Mouse (Mus musculus) adrenal gland, postnatal 10 days (tissue): ENCODE results near the gene Qrich2. TPM values are rescaled to one million over a fixed set of nuclear protein-coding genes. Genes with fewer than 3 reads are reported as not detected.

Source experiments
- DNase-seq: peaks from one replicate; pipeline ENCODE4 v3.0.0; 2021; ENCODE audit warnings: mixed read lengths
- total RNA-seq, 2 experiments: library from RNA; stranded (reverse); gene quantifications; 2 replicates each; pipeline ENCODE4 v1.2.3; 2021

Gene Qrich2
- total RNA-seq, 2 experiments from 2014 or later = not detected

- DNase-seq = no peak
Observed at GRCm38 (mm10) chr11:116443935-116444334, 22.1 kb downstream of the Qrich2 start.

- DNase-seq = no peak
Observed at GRCm38 (mm10) chr11:116443311-116443710, 22.7 kb downstream of the Qrich2 start.

- no peak for DNase-seq
Observed at GRCm38 (mm10) chr11:116442867-116443177, 23.2 kb downstream of the Qrich2 start.

- DNase-seq = peak; percentile 55
Observed at GRCm38 (mm10) chr11:116442129-116442866, 23.7 kb downstream of the Qrich2 start.

- DNase-seq = peak; percentile 49
Observed at GRCm38 (mm10) chr11:116440408-116441068, 25.5 kb downstream of the Qrich2 start.

- no peak for DNase-seq
Observed at GRCm38 (mm10) chr11:116439269-116440240, 26.5 kb downstream of the Qrich2 start.

- DNase-seq = no peak
Observed at GRCm38 (mm10) chr11:116437541-116437940, 28.5 kb downstream of the Qrich2 start.

GRCm38 (mm10) chr11:116436725-116437331 lies 29.2 kb downstream of the Qrich2 start:
- DNase-seq = peak; percentile 57

GRCm38 (mm10) chr11:116435992-116436724 lies 29.9 kb downstream of the Qrich2 start:
- no peak for DNase-seq

- DNase-seq = no peak
Observed at GRCm38 (mm10) chr11:116434967-116435752, 30.9 kb downstream of the Qrich2 start.

- DNase-seq = peak; percentile 84
Observed at GRCm38 (mm10) chr11:116434287-116434966, 31.6 kb downstream of the Qrich2 start.

GRCm38 (mm10) chr11:116433356-116434286 lies 32.4 kb downstream of the Qrich2 start, which contains the start of gene Ubald2:
Gene Ubald2, plus strand, starts transcription at chr11:116434094.
- peak; percentile 99 for DNase-seq

GRCm38 (mm10) chr11:116432593-116433355 lies 33.3 kb downstream of the Qrich2 start:
- DNase-seq = no peak

- DNase-seq = no peak
Observed at GRCm38 (mm10) chr11:116432127-116432526, 33.9 kb downstream of the Qrich2 start.

GRCm38 (mm10) chr11:116431428-116432077 lies 34.5 kb downstream of the Qrich2 start:
- DNase-seq = no peak

- no peak for DNase-seq
Observed at GRCm38 (mm10) chr11:116430723-116431427, 35.2 kb downstream of the Qrich2 start.
